Mouse (Mus musculus) hindbrain, embryonic 13.5 days (tissue): ENCODE results near the gene Tex44. TPM values are rescaled to one million over a fixed set of nuclear protein-coding genes. Genes with fewer than 3 reads are reported as not detected.
A peak's percentile ranks its signal among the peaks of the same experiment; 100 is the strongest.

Source experiments
- ATAC-seq: fragments of 200-750 bp; cut with Nextera tagmentation; 2 replicates; pipeline ENCODE4 v1.8.0; 2017; ENCODE audit warnings: moderate TSS enrichment; ENCODE audit not compliant: low FRiP score
- H3K27ac ChIP-seq: fragments of 300-500 bp; sonication (generic); 2 replicates; pipeline ENCODE4 v1.5.1; 2015; ENCODE audit warnings: inconsistent platforms, mild to moderate bottlenecking, moderate library complexity
- H3K27me3 ChIP-seq: fragments of 300-500 bp; sonication (generic); 2 replicates; pipeline ENCODE4 v1.6.1; 2015; ENCODE audit warnings: mild to moderate bottlenecking, inconsistent platforms
- H3K36me3 ChIP-seq: fragments of 300-500 bp; sonication (generic); 2 replicates; pipeline ENCODE4 v1.6.1; 2015; ENCODE audit warnings: mild to moderate bottlenecking, inconsistent platforms
- H3K4me1 ChIP-seq: fragments of 300-500 bp; sonication (generic); replicated peaks from 2 replicates; pipeline ENCODE4 v1.6.1; 2015; ENCODE audit warnings: inconsistent platforms
- H3K4me2 ChIP-seq: fragments of 300-500 bp; sonication (generic); 2 replicates; pipeline ENCODE4 v1.6.1; 2015; ENCODE audit warnings: inconsistent platforms, mild to moderate bottlenecking, moderate library complexity
- H3K4me3 ChIP-seq: fragments of 300-500 bp; sonication (generic); 2 replicates; pipeline ENCODE4 v1.5.1; 2015; ENCODE audit warnings: mild to moderate bottlenecking, inconsistent platforms
- H3K9ac ChIP-seq: fragments of 300-500 bp; sonication (generic); 2 replicates; pipeline ENCODE4 v1.6.1; 2015; ENCODE audit warnings: mild to moderate bottlenecking, inconsistent platforms
- H3K9me3 ChIP-seq: fragments of 300-500 bp; sonication (generic); 2 replicates; pipeline ENCODE4 v1.6.1; 2016; ENCODE audit warnings: inconsistent platforms
- WGBS: fragments of 180-500 bp; shearing (Covaris S2); methylation state at CpG from one replicate; pipeline ENCODE4 v1.1.7; 2015; 5-methylcytosine and 5-hydroxymethylcytosine counted together
- polyA plus RNA-seq: library from polyadenylated mRNA; unstranded; fragments of >200 nt; fragmentation: Nextera tagmentation; extraction: Ambion mirVana; gene quantifications from 2 replicates; pipeline ENCODE4 v1.2.1, GENCODE M21; 2015

Tex44 gene
- polyA plus RNA-seq, result not detected in 2 replicates

DNA sequence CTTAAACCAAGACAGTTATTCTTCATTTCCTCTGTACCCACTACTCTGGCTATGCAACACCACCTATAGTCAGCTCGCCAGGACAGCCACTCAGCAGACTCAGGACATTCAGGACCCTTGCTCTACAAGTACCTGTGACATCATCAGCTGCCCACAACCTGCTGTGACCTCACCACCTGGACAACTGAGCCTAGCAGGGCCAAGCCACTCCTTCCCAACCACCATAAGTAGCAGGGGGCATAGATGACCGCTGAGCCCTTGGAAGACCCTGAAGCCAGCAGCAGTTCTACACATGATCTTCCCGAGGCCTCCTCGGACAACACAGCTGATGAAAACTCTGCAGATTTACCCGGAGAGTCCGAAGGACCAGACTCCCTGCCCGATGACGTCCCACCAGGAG lies at the start of gene Tex44, which contains the start of gene Nmur1:
Tex44 (plus strand) TSS at position 202 of the 400 bp plus-strand sequence.
Nmur1 (minus strand) TSS at position 101 of the 400 bp plus-strand sequence.
- no peak within 1 kb of the TSS for H3K4me2 ChIP-seq
- peak within 1 kb of the TSS; percentile 10; the same call in 1 of the 2 replicates for H3K9ac ChIP-seq
- no peaks in the 10 kb centered on the region for H3K9me3 ChIP-seq
- 96% methylated on average over 8 of the region's 8 CpGs for WGBS
- H3K36me3 ChIP-seq, result no peaks in the 10 kb centered on the region
- H3K27me3 ChIP-seq, result no peaks in the 10 kb centered on the region
- ATAC-seq, result no peak
- H3K4me1 ChIP-seq, result peaks cover 17% of the 10 kb centered on the region
- H3K27ac ChIP-seq, result peak within 1 kb of the TSS; percentile 74
- H3K4me3 ChIP-seq, result no peak within 1 kb of the TSS

DNA sequence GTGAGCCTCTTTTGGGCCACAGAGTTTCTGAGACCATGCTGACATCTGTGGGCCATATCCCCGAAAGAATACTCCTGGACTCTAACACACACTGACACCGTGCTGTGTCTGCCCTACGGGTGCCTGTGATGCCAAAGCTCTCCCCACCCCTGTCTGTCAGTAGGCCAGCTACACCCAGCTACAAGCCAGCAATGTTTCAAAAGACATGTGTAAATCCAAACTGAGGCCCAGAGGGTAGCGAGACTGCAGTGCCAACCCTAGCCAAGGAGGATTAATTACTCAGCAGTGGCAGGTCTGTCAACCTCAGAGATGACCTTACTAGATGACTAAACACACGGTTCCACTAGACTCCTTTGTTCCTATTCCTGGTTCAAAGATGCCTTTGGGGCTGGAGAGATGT lies 49.8 kb upstream of the Tex44 start:
- no peak overlapping the region for H3K4me2 ChIP-seq
- H3K4me1 ChIP-seq, result no peaks in the 10 kb centered on the region
- no peak overlapping the region for H3K9ac ChIP-seq
- no peaks in the 10 kb centered on the region for H3K27me3 ChIP-seq
- no peaks in the 10 kb centered on the region for H3K9me3 ChIP-seq
- no peak overlapping the region for H3K27ac ChIP-seq
- H3K36me3 ChIP-seq, result no peaks in the 10 kb centered on the region
- 76% methylated on average over 5 of the region's 5 CpGs for WGBS
- ATAC-seq, result no peak
- H3K4me3 ChIP-seq, result no peak overlapping the region

DNA sequence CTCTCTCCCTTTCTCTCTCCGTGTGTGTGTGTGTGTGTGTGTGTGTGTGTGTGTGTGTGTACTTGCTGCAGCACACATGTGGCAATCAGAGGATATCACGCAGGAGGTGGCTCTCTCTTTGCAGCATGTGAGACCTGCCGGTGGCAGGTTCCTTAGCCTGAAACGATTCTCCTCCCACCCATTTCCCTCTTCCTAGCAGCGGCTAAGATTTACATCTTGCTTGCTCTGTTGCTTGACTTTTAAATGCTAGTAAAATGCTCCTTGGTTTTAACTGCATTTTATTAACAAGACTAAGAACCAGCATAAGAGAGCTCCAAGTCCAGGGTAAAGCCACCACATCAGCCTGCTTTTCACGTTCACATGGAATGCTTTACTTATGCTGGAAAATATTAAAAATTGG lies 47.5 kb upstream of the Tex44 start:
- 75% methylated on average over 5 of the region's 6 CpGs for WGBS
- H3K27ac ChIP-seq, result no peak overlapping the region

DNA sequence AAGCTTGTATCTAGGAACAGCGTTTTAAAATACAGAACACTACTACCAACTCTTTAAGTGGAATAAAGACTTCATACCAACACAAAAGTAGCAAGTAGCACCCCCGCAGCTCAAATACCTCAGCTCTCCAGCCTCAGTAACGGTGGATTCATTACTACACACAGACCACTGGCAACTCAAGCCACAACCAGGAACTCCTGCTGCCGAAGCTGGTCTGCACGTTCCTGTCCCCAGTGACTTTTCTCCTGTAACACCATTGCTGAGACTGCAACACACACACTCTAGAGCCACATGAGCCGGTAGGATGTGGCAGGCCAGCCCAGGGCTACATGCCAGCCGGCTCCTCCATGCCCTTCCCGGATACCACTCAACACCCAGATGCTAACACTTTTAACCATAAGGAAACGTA lies 47.0 kb upstream of the Tex44 start:
- 83% methylated on average over 9 of the region's 9 CpGs for WGBS
- no peak overlapping the region for H3K27ac ChIP-seq
- no peak overlapping the region for H3K9ac ChIP-seq
- H3K27me3 ChIP-seq, result no peaks in the 10 kb centered on the region
- H3K36me3 ChIP-seq, result no peaks in the 10 kb centered on the region
- H3K9me3 ChIP-seq, result no peaks in the 10 kb centered on the region
- no peak overlapping the region for H3K4me2 ChIP-seq
- ATAC-seq, result no peak
- no peak overlapping the region for H3K4me3 ChIP-seq
- H3K4me1 ChIP-seq, result no peaks in the 10 kb centered on the region

More for the DNA sequence above, 47.5 kb upstream of the Tex44 start:
- Histone ChIP-seq H3K4me2 (no peak overlapping the region), H3K9me3 (no peaks in the 10 kb centered on the region), H3K27me3 (no peaks in the 10 kb centered on the region), H3K36me3 (no peaks in the 10 kb centered on the region), H3K4me3 (no peak overlapping the region), H3K9ac (no peak overlapping the region), H3K4me1 (no peaks in the 10 kb centered on the region)
- ATAC-seq, result no peak

DNA sequence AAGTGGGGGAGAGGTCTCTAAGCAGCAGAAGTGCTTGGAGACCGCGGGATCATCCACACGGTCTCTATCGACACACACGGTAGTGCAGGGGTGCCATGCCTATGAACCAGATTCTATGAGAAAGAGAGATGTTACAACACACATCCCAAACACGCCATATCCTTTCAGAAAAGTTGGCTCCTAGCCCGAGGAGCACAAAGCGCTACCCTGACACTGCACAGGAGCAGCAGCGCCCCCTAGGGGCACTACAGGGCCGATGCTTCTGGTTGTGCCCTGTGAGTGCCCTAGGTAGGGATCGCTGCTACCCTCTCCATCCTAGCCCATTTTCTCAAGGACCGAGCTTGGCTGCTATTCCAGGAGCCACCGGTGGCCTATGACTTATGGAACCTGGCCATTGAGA lies 45.1 kb upstream of the Tex44 start:
- no peak for ATAC-seq
- no peaks in the 10 kb centered on the region for H3K9me3 ChIP-seq
- H3K27me3 ChIP-seq, result no peaks in the 10 kb centered on the region
- H3K27ac ChIP-seq, result no peak overlapping the region
- 30% methylated on average over 13 of the region's 13 CpGs for WGBS
- no peak overlapping the region for H3K4me3 ChIP-seq
- no peak overlapping the region for H3K4me2 ChIP-seq
- no peaks in the 10 kb centered on the region for H3K36me3 ChIP-seq
- no peak overlapping the region for H3K9ac ChIP-seq
- no peaks in the 10 kb centered on the region for H3K4me1 ChIP-seq

DNA sequence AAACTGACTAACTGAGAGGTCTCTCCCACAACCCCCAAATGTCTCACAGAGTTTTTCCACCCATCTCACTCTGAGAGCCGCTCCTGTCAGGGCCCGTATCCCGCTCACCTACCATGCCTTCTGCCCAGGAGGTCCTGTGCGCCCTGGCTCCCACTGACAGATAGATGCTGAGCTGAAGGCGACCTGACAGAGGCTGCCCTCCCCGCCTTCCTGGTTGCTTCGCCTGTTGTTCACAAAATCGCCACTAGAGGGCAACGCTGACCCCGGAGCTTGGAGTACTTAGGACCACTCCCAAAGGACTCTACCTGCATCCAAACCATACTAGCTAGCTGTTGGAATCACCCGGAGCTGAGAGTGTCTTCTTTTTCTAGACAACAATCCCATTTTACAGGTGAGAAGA lies 36.9 kb upstream of the Tex44 start:
- H3K4me1 ChIP-seq, result no peaks in the 10 kb centered on the region
- no peak overlapping the region for H3K9ac ChIP-seq
- no peaks in the 10 kb centered on the region for H3K36me3 ChIP-seq
- H3K9me3 ChIP-seq, result no peaks in the 10 kb centered on the region
- 4% methylated on average over 11 of the region's 11 CpGs for WGBS
- no peak overlapping the region for H3K4me3 ChIP-seq
- ATAC-seq, result peak; percentile 32; the same call in 1 of the 2 replicates
- no peak overlapping the region for H3K27ac ChIP-seq
- no peak overlapping the region for H3K4me2 ChIP-seq
- no peaks in the 10 kb centered on the region for H3K27me3 ChIP-seq

DNA sequence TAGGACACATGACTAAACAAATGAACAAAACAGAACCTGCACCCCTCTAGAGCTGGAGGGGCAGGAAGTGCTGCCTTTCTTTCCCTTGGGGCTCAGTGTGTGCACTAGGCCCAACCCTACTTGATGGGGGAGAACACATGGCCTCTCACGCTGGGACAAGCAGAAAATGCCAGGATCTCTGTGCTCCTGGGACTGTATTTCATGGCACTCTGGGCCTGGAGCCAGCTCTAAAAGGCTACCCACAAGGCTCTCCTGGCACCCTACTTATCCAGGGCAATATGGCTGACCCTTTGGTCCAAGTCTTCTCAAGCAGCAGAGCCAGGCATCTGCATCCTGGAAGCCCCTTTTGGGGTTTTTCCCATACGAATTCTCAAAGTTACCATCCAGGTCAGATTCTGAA lies 34.7 kb upstream of the Tex44 start:
- H3K27me3 ChIP-seq, result no peaks in the 10 kb centered on the region
- WGBS, result 62% methylated on average over 2 of the region's 2 CpGs
- no peaks in the 10 kb centered on the region for H3K36me3 ChIP-seq
- no peak overlapping the region for H3K27ac ChIP-seq
- no peak overlapping the region for H3K4me3 ChIP-seq
- H3K9me3 ChIP-seq, result no peaks in the 10 kb centered on the region
- ATAC-seq, result no peak
- H3K4me2 ChIP-seq, result no peak overlapping the region
- no peak overlapping the region for H3K9ac ChIP-seq
- H3K4me1 ChIP-seq, result no peaks in the 10 kb centered on the region

DNA sequence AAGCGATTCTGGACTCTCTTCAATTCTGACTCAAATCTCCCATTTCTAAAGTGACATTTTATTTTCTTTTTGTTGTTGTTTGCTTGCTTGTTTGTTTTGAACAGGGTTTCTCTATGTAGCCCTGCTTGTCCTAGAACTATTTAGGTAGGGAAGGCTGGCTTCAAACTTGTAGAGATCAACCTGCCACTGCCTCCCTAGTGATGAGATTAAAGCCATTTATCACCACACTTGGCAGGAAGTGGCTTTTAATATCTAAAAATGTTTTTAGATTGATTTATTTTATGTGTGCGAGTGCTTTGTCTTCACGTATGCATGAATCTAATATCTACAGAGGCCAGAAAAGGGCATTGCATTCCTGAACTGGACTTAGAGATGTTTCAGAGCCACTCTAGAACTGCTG lies 32.9 kb upstream of the Tex44 start:
- Histone ChIP-seq H3K27me3 (no peaks in the 10 kb centered on the region), H3K4me3 (no peak overlapping the region), H3K27ac (no peak overlapping the region), H3K4me1 (no peaks in the 10 kb centered on the region; the same call in 1 of the 2 replicates), H3K4me2 (no peak overlapping the region), H3K9me3 (no peaks in the 10 kb centered on the region), H3K9ac (no peak overlapping the region), H3K36me3 (no peaks in the 10 kb centered on the region)
- WGBS, result 94% methylated on average over 3 of the region's 3 CpGs
- ATAC-seq, result no peak

DNA sequence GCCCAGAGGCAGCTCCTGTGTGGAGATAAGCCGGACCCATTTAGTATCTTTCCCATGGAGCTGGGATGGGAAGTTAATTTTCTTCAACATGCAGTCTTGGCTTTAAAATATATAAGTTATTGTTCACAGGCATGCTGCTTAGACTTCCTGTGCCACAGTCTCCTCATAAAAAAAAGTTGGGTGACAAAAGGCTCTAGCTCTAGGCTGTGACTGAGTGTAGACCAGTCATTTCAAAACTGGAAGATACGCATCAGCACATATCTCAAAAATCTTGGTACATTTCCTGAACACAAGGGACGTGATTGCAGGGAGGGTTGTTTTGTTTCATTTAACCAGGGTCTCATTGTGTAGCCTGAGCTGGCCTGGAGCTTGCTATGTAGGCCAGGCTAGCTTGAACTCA lies 31.9 kb upstream of the Tex44 start:
- H3K27ac ChIP-seq, result no peak overlapping the region
- H3K4me2 ChIP-seq, result no peak overlapping the region
- H3K4me3 ChIP-seq, result no peak overlapping the region
- no peaks in the 10 kb centered on the region; the same call in 1 of the 2 replicates for H3K4me1 ChIP-seq
- no peak for ATAC-seq
- H3K9ac ChIP-seq, result no peak overlapping the region
- 89% methylated on average over 3 of the region's 3 CpGs for WGBS
- no peaks in the 10 kb centered on the region for H3K27me3 ChIP-seq
- H3K36me3 ChIP-seq, result no peaks in the 10 kb centered on the region
- no peaks in the 10 kb centered on the region for H3K9me3 ChIP-seq

DNA sequence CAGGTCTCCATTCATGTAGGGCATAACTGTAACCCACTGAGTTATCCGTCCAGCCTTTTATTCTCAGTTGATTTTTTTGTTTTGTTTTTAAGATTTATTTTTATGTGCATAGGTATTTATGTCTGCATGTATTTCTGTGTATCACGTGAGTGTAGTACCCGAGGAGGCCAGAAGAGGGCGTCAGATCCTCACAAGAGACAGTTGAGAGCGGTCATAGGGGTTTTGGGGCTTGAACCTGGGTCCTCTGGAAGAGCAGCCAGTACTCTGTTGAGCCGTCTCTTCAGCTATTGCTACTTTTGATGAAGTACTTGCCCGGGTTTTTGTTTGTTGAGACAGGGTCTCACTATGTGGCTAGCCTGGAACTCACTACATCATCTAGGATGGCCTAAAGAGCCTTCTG lies 30.2 kb upstream of the Tex44 start:
- Histone ChIP-seq H3K9me3 (no peaks in the 10 kb centered on the region), H3K4me1 (no peaks in the 10 kb centered on the region; the same call in 1 of the 2 replicates), H3K27ac (no peak overlapping the region), H3K4me2 (no peak overlapping the region), H3K27me3 (no peaks in the 10 kb centered on the region), H3K36me3 (no peaks in the 10 kb centered on the region), H3K9ac (no peak overlapping the region), H3K4me3 (no peak overlapping the region)
- no peak for ATAC-seq
- 73% methylated on average over 7 of the region's 7 CpGs for WGBS

DNA sequence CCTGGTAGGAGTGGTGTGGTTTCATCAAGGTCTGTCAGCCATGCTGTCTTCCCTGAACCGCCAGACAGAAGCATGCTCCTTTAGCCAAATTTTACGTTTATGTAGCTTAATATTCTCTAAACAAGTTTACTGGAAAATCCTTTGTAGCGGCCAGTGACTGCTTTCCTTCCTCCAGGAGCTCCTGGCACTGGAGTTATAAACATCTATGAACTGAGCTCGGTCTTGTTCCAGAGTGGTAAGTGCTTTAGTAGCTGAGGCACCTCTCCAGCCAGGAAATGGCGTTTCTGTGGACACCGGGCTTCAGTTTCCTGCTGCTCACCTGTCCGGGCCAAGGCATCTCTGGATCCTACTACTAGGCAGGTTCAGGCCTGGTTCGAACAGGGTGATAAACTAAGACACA lies 28.5 kb upstream of the Tex44 start:
- H3K27ac ChIP-seq, result no peak overlapping the region

DNA sequence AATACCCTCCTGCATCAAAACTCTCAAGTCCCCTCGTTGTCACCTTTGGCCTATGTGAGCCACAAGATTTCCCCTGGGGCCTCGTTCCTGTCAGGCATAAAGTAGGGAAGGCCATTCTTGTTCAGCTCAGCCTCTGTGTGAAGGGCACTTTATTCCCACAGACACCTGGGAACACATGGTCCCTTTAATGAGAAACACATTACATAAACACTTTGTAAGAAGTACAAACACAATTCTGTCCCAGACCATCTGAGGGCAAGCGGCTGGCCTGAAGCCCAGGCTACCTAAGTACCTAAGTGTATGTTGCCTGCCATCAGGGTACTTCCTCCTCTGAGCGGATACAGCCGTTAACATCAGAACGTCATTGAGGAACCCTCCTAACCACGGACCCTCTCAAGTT lies 27.9 kb upstream of the Tex44 start:
- H3K9me3 ChIP-seq, result no peaks in the 10 kb centered on the region
- no peak overlapping the region for H3K4me3 ChIP-seq
- no peaks in the 10 kb centered on the region for H3K36me3 ChIP-seq
- H3K9ac ChIP-seq, result no peak overlapping the region
- no peak for ATAC-seq
- no peak overlapping the region for H3K27ac ChIP-seq
- WGBS, result 69% methylated on average over 7 of the region's 7 CpGs
- H3K27me3 ChIP-seq, result no peaks in the 10 kb centered on the region
- H3K4me2 ChIP-seq, result no peak overlapping the region
- no peaks in the 10 kb centered on the region; the same call in 1 of the 2 replicates for H3K4me1 ChIP-seq

More for the DNA sequence above, 28.5 kb upstream of the Tex44 start:
- no peak for ATAC-seq
- no peak overlapping the region for H3K4me3 ChIP-seq
- no peak overlapping the region for H3K9ac ChIP-seq
- no peaks in the 10 kb centered on the region for H3K27me3 ChIP-seq
- H3K9me3 ChIP-seq, result no peaks in the 10 kb centered on the region
- WGBS, result 81% methylated on average over 8 of the region's 8 CpGs
- H3K36me3 ChIP-seq, result no peaks in the 10 kb centered on the region
- H3K4me1 ChIP-seq, result no peaks in the 10 kb centered on the region; the same call in 1 of the 2 replicates
- no peak overlapping the region for H3K4me2 ChIP-seq

DNA sequence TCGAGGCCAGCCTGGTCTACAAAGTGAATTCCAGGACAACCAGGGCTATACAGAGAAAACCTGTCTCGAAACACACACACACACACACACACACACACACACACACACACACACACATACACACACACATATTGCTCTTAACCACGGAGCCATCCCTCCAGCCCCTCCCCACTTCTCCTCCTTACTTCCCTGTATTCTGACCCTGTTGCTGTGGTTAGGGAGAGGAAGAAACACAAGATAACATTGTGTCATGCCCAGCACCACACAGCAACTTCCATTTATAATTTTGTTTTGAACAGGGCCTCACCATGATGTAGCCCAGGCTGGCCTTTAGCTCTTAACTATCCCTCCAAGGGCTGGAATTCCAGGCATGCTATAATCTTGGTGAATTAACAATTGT lies 26.8 kb upstream of the Tex44 start:
- Histone ChIP-seq H3K9ac (no peak overlapping the region), H3K27ac (no peak overlapping the region), H3K4me3 (no peak overlapping the region), H3K27me3 (no peaks in the 10 kb centered on the region), H3K36me3 (no peaks in the 10 kb centered on the region), H3K4me1 (no peaks in the 10 kb centered on the region; the same call in 1 of the 2 replicates), H3K9me3 (no peaks in the 10 kb centered on the region), H3K4me2 (no peak overlapping the region)
- 85% methylated on average over 2 of the region's 3 CpGs for WGBS
- ATAC-seq, result no peak
